Mouse (Mus musculus) gastrocnemius, adult 8-10 months (tissue): ENCODE measurements around the gene Hebp1. TPM values are rescaled to one million over a fixed set of nuclear protein-coding genes. Genes with fewer than 3 reads are reported as not detected.
A peak's percentile ranks its signal among the peaks of the same experiment; 100 is the strongest.

Source experiments
- DNase-seq, 2 experiments: peaks; one replicate each; pipeline ENCODE4 v3.0.0; 2022; ENCODE audit warnings: low spot score in 2 of 2
- total RNA-seq, 4 experiments: library from RNA; stranded (reverse); gene quantifications; 2 replicates each; pipeline ENCODE4 v1.2.4; 2022

Gene Hebp1
- total RNA-seq, 4 experiments from 2014 or later, result 4.3 to 13.2 (median 9.9) TPM

- DNase-seq, result no peak
These were observed 79.6 kb downstream of the Hebp1 start, which contains the start of gene Gprc5d for GRCm38 (mm10) chr6:135118183-135118582. Gene Gprc5d (minus strand): TSS chr6:135118283.

DNA sequence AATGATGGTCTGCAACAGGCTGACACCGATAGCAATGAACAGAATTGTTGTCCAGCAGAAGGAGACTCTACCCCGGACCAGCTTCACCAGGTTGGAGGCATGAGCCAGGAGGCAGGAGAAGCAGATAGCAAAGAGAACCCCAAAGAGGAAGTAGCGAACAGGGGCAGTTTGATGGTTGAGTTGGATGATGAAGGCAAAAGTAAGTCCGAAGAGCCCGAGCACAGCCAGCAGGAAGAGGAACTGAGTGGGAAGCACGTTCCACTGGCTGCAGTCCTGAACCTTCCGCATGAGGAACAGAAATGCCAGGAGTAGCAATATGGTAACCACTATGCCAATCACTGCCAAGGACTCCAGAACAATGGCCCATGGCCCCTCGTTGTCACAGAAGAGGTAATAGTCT is 81.3 kb downstream of the Hebp1 start:
- DNase-seq, result no peak

GRCm38 (mm10) chr6:135113114-135113436 is 84.7 kb downstream of the Hebp1 start:
- DNase-seq, result no peak

DNA sequence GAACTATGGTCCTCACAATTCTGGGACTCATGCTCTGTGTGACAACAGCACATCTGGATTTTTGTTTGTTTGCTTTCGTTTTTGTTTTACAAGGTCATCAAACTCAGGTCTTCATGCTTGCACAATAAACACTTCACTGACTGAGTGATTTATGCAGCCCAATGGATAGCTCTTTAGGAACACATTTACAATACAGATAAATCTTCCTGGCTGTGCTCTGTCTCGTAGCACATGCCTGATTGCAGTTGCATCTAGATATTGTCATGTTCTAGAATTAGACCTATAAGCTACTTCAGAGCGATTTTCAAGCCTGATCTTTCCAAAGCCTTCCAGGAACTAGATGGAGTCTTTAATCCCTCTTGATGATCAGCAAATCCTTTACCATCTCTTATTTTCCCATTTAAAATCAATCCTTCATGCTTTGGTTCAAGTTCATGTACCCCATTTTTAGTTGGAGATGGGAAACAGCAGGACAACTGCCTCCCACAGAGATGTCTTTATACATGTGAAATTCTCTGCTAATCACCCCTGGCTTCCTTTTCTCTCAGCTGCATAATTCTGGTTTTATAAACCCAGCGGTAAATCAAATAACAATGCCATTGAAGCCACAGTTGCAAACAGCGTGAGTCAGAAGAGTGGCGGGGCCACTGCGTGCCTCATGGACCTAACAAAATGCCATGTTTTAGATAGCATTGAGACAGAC is 85.3 kb downstream of the Hebp1 start:
- DNase-seq, result no peak

- no peak for DNase-seq
These were observed 90.8 kb downstream of the Hebp1 start for GRCm38 (mm10) chr6:135107014-135107413.

DNA sequence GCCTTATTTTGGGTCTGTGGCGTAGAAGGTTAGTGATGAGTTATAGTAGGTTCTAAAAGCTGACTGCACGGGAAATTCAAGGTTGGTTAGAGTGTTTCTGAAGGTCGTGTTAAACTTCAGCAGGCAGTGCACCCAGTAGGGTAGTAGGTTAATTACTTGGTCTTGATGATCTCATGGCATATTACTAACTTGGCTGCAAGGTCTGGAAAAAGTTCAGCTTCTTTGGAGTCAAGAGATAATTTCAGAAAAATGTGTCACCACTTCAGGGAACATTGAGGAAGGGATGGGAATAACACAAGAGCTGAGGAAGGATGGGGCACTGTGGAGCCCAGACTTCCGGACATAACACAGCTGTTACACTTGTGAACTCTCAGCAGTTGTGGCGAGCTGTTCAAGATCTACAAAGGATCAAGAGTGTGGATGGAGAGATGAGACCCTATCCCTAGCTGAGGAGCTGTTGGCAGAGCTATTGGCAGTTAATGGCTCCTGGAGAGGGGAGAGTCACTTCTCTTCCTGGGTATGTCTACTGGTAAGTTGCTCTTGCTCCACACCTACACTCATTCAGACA is 95.0 kb downstream of the Hebp1 start:
- no peak for DNase-seq

DNA sequence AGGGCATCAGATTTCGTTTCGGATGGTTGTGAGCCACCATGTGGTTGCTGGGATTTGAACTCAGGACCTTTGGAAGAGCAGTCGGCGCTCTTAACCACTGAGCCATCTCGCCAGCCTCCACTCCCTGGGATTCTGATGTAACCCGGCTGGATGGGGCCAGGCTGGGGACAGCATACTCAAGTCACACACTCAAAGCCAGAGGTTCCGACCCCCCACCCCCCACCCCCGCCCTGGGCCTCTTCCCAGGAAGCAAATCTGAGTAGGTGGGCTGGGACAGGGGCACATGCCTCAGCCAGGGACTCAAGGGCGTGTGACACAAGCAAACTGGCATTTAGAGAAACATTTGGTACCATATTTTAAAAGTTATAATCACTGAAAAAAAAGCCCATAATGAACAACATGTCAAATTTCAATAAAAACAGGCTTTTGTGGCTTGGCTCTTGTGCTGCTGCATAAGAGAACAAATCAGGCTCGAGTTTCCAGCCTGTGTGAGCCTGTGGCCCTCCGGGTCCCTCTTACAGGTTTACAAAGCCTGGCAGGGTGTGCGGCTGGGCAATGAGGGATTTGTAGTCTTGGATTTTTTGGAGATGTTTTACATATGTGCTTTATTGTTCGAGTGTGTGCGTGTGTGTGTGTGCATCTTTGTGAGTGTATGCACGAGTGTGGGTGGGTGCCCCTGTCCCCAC is 96.9 kb downstream of the Hebp1 start:
- DNase-seq, result no peak

GRCm38 (mm10) chr6:135092798-135093470 is 104.9 kb downstream of the Hebp1 start:
- no peak for DNase-seq

DNA sequence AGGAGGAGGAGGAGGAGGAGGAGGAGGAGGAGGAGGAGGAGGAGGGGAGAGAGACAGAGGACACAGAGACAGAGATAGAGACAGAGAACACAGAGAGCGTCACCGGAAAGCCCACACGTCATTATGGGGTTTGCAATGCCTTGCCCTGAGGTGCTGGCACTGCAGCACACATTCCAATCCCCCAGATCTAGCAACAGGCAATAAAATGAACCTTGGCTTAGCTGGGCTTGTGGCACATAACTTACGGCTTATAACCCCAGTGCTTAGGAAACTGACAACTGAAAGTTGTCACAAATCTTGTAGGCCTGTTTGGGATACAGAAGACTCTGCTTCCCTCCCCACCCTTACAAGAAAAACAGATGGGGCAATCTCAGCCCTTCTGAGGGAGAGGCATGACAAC is 107.2 kb downstream of the Hebp1 start:
- no peak for DNase-seq

DNA sequence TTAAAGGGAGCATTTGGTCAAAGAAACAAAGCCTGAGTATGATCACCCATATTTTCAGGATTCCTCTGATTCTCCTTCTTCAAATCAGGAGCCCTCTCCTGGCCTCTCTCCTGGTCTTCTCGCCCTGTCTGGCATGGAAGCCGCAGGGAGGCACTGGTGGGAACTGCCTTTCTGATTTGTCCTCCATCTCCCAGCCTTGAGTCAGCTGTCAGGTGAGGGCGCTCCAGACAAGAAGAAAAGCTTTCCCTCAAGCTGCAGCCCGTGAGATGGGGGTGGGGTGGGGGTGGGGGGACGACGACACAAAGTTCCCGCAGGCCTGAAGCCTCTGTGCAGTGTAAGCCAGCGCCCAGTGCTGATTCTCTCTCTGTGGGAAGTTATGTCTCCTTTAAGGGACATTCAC is 108.0 kb downstream of the Hebp1 start:
- no peak for DNase-seq

DNA sequence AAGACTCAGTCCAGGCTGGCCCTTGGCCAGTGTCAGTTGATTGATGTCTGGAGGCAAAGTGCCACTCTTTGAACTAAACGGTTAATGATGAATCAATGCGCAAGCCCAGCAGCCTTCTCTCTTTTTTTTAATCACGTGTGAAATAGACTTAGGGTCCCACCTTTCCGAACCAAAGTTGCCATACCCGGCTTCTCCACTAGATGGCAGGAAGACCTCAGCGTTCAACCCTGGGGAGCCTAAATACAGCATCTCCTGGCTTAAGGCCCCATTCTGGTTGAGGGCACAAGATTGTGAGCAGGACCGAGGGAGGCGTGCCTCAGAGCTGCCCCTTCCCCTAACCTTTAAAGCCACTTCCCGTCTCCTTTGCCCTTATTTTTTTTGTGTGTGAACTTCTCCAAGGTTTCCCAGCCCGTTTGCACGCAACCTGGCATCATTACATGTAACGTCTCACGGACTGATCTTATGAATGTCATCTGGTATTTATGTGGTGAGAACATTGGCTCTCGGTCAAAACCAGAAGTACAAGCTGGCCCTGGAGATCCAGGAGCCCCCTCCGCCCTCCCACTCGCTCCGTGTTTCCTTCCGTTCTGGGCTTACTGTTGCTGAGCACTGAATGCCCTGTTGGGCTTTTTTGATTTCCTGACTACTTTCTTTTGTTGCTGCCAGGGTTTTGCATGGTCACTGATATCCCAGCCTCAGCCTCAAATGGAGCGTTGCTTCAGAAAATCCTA is 109.9 kb downstream of the Hebp1 start:
- DNase-seq, result peak; percentile 41 to 45

Other genes starting within 250 kb of the Hebp1 start
- gene Apold1, start 216.3 kb downstream of the Hebp1 start, total RNA-seq, result 1 to 10 TPM; 1.0 to 1.7 (median 1.4) TPM
- 10 to 100 TPM; 23.7 to 25.3 (median 24.7) TPM for gene Ddx47, start 186.4 kb downstream of the Hebp1 start, total RNA-seq
- gene Gprc5a, start 132.4 kb downstream of the Hebp1 start, total RNA-seq, result under 1 TPM; 0.13 to 0.73 (median 0.27) TPM
- gene Gprc5d, start 79.7 kb downstream of the Hebp1 start, total RNA-seq, result not detected
- 1 to 10 TPM; 3.0 to 3.6 (median 3.3) TPM for gene Fam234b, start within 50 bp of the Hebp1 start, total RNA-seq
- gene Gsg1, start 56.3 kb upstream of the Hebp1 start, total RNA-seq, result not detected
- not detected for gene Pbp2, start 112.4 kb upstream of the Hebp1 start, total RNA-seq
- 10 to 100 TPM; 12.3 to 26.2 (median 18.0) TPM for gene Emp1, start 164.5 kb upstream of the Hebp1 start, total RNA-seq